Mouse (Mus musculus): Measurements from ENCODE around the gene Col4a2.

The Col4a2 gene

GRCm38 (mm10) chr8:11312349-11313175, at the start of gene Col4a2, which contains the start of gene Col4a1:
Gene Col4a2 (plus strand): TSS chr8:11312805.
Gene Col4a1 (minus strand): TSS chr8:11312826.
- no peak for DNase-seq (ENCODE audit: low read depth, low spot score)

- DNase-seq (ENCODE audit: low read depth, low spot score), result no peak
Observed at GRCm38 (mm10) chr8:11263848-11264247, 48.8 kb upstream of the Col4a2 start.

GRCm38 (mm10) chr8:11265971-11266370, 46.6 kb upstream of the Col4a2 start:
- no peak for DNase-seq (ENCODE audit: low read depth, low spot score)

- no peak for DNase-seq (ENCODE audit: low read depth, low spot score)
Observed at GRCm38 (mm10) chr8:11266471-11266870, 46.1 kb upstream of the Col4a2 start.

GRCm38 (mm10) chr8:11268753-11269152, 43.9 kb upstream of the Col4a2 start:
- DNase-seq (ENCODE audit: low read depth, low spot score), result no peak

- DNase-seq (ENCODE audit: low read depth, low spot score), result no peak
Observed at GRCm38 (mm10) chr8:11270826-11271225, 41.8 kb upstream of the Col4a2 start.

GRCm38 (mm10) chr8:11272205-11272604, 40.4 kb upstream of the Col4a2 start:
- DNase-seq (ENCODE audit: low read depth, low spot score), result no peak

GRCm38 (mm10) chr8:11273506-11274158, 39.0 kb upstream of the Col4a2 start:
- DNase-seq (ENCODE audit: low read depth, low spot score), result no peak

GRCm38 (mm10) chr8:11274415-11274814, 38.2 kb upstream of the Col4a2 start:
- no peak for DNase-seq (ENCODE audit: low read depth, low spot score)

GRCm38 (mm10) chr8:11276286-11276685, 36.3 kb upstream of the Col4a2 start:
- no peak for DNase-seq (ENCODE audit: low read depth, low spot score)

GRCm38 (mm10) chr8:11277602-11278051, 35.0 kb upstream of the Col4a2 start:
- no peak for DNase-seq (ENCODE audit: low read depth, low spot score)

GRCm38 (mm10) chr8:11278101-11278611, 34.4 kb upstream of the Col4a2 start:
- DNase-seq (ENCODE audit: low read depth, low spot score), result no peak

GRCm38 (mm10) chr8:11279296-11279826, 33.2 kb upstream of the Col4a2 start:
- no peak for DNase-seq (ENCODE audit: low read depth, low spot score)

- DNase-seq (ENCODE audit: low read depth, low spot score), result no peak
Observed at GRCm38 (mm10) chr8:11280721-11281268, 31.8 kb upstream of the Col4a2 start.

- DNase-seq (ENCODE audit: low read depth, low spot score), result no peak
Observed at GRCm38 (mm10) chr8:11282139-11282538, 30.5 kb upstream of the Col4a2 start.

GRCm38 (mm10) chr8:11282696-11283095, 29.9 kb upstream of the Col4a2 start:
- DNase-seq (ENCODE audit: low read depth, low spot score), result no peak

- DNase-seq (ENCODE audit: low read depth, low spot score), result no peak
Observed at GRCm38 (mm10) chr8:11283217-11283616, 29.4 kb upstream of the Col4a2 start.

GRCm38 (mm10) chr8:11285437-11285836, 27.2 kb upstream of the Col4a2 start:
- no peak for DNase-seq (ENCODE audit: low read depth, low spot score)

- no peak for DNase-seq (ENCODE audit: low read depth, low spot score)
Observed at GRCm38 (mm10) chr8:11287139-11287538, 25.5 kb upstream of the Col4a2 start.

- DNase-seq (ENCODE audit: low read depth, low spot score), result no peak
Observed at GRCm38 (mm10) chr8:11288286-11288685, 24.3 kb upstream of the Col4a2 start.

GRCm38 (mm10) chr8:11290533-11290932, 22.1 kb upstream of the Col4a2 start:
- no peak for DNase-seq (ENCODE audit: low read depth, low spot score)

- DNase-seq (ENCODE audit: low read depth, low spot score), result no peak
Observed at GRCm38 (mm10) chr8:11292611-11293010, 20.0 kb upstream of the Col4a2 start.
